Mouse (Mus musculus) myocyte (in vitro differentiated cells): ENCODE data around the gene Btbd18.

Experiments used
- CEBPB ChIP-seq: IDR thresholded peaks from 2 replicates; pipeline ENCODE4 v1.6.1; 2011; ENCODE audit warnings: mild to moderate bottlenecking, moderate library complexity; ENCODE audit not compliant: poor library complexity, insufficient read depth, severe bottlenecking
- E2F4 ChIP-seq: IDR thresholded peaks from one replicate; pipeline ENCODE4 v1.6.1; 2011; ENCODE audit warnings: mild to moderate bottlenecking, control low read depth, moderate library complexity; ENCODE audit not compliant: insufficient read depth
- MAX ChIP-seq: IDR thresholded peaks from one replicate; pipeline ENCODE4 v1.6.1; 2011; ENCODE audit warnings: low read depth, mild to moderate bottlenecking, control low read depth
- MYOG ChIP-seq, 3 experiments: IDR thresholded peaks; one replicate each; pipeline ENCODE4 v1.6.1; 2011; ENCODE audit warnings: control low read depth in 2 of 3, low read depth in 2 of 3, mild to moderate bottlenecking in 2 of 3; ENCODE audit not compliant: insufficient read length in 2 of 3, control insufficient read depth in 1 of 3, insufficient read depth in 1 of 3
- POLR2A ChIP-seq: IDR thresholded peaks from one replicate; pipeline ENCODE4 v1.6.1; 2011; ENCODE audit warnings: low read depth, mild to moderate bottlenecking, control low read depth, moderate library complexity; ENCODE audit not compliant: insufficient read length
- REST ChIP-seq: IDR thresholded peaks from one replicate; pipeline ENCODE4 v1.6.1; 2011; ENCODE audit warnings: mild to moderate bottlenecking, control low read depth, moderate library complexity; ENCODE audit not compliant: insufficient read depth, insufficient read length
- USF1 ChIP-seq: IDR thresholded peaks from one replicate; pipeline ENCODE4 v1.6.1; 2011; ENCODE audit warnings: low read depth, mild to moderate bottlenecking, control low read depth, moderate library complexity

GRCm38 (mm10) chr2:84634934-84635482 lies 23.9 kb upstream of the Btbd18 start:
- TF ChIP-seq POLR2A (peak; percentile 19), E2F4 (no peak), REST (no peak), MYOG (IDR thresholded peaks at IDR 0.05; ENCODE audit: control insufficient read depth in 1 of 3, insufficient read depth in 1 of 3, insufficient read length in 2 of 3, low read depth in 2 of 3) (peak in 2 of 3 experiments; percentile 65 to 84), MAX (no peak), USF1 (no peak), CEBPB (no peak)
